Mouse (Mus musculus): ENCODE results near the gene Donson. TPM values are rescaled to one million over a fixed set of nuclear protein-coding genes. Genes with fewer than 3 reads are reported as not detected.

Donson gene
- total and polyA plus RNA-seq, 3 experiments = 51.9 to 63.9 (median 62.5) TPM

DNA sequence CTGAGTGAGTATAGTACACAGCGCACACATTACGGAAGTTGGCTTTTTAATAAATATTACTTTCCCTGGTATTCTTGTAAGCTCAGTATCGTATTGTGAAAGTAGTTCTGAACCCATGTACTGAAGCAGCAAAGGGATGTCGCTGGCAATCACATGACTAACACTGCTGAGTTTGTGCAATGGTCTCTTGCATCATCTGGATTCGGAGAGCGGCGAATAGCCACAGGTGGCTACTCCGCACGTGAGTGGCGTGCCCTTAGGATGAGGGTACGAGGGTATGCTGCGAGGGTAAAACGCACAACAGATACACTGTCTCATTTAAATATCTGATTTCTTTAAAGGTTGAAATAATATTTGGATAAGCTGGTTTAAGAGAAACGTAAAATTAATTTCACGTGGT, 38.9 kb upstream of the Donson start:
- dilution Hi-C loops (cut with MboI; ENCODE audit: extremely low pct_ligation_motif_present, extremely low pct_unique_long_range_greater_than_20kb, low sequenced_read_pairs) (no loop called here), in situ Hi-C loops (cut with MboI; ENCODE audit: low pct_ligation_motif_present, low pct_unique_long_range_greater_than_20kb, low sequenced_read_pairs) (loop anchor here (5.0 kb wide), 1 partner anchor 190 kb away; no protein-coding TSS in a partner anchor)
- H3K4me2 ChIP-seq (ENCODE audit: insufficient read depth, low read depth, poor library complexity, severe bottlenecking) = peak overlapping the region; percentile 57
- DNase-seq (ENCODE audit: extremely low read depth) = peak; percentile 91
- peaks cover 10 to 64% of the 10 kb centered on the region in 2 experiments for H3K4me1 ChIP-seq (ENCODE audit: control insufficient read depth in 1 of 2, insufficient read depth in 2 of 2)
- peaks cover 10% of the 10 kb centered on the region for H3K27me3 ChIP-seq (replicated peaks)
- peaks cover 77% of the 10 kb centered on the region for H3K79me2 ChIP-seq (replicated peaks; ENCODE audit: control insufficient read depth, extremely low read depth, insufficient read depth, poor library complexity, severe bottlenecking)
- peak; percentile 74; the same call in 1 of the 2 replicates for TF ChIP-seq TBP (conservative IDR thresholded peaks at IDR 0.05; ENCODE audit: low read depth, low read length)
- TF ChIP-seq ZMIZ1 (IDR thresholded peaks at IDR 0.05; ENCODE audit: low read depth, low read length) = peak; percentile 63; the same call in 1 of the 2 replicates
- TF ChIP-seq CHD1 (IDR thresholded peaks at IDR 0.05; ENCODE audit: low read depth, low read length) = no peak
- no peak; the same call in 1 of the 2 replicates for TF ChIP-seq RAD21 (IDR thresholded peaks at IDR 0.05; ENCODE audit: low read depth, low read length)
- TF ChIP-seq ETS1 (conservative IDR thresholded peaks at IDR 0.05; ENCODE audit: low read depth, low read length) = peak; percentile 92
- no peak for TF ChIP-seq ZC3H11A (IDR thresholded peaks at IDR 0.05; ENCODE audit: low read depth, low read length)
- peak; percentile 80 for TF ChIP-seq MEF2A (IDR thresholded peaks at IDR 0.05; ENCODE audit: borderline replicate concordance, low read depth, low read length)
- TF ChIP-seq ELF1 (IDR thresholded peaks at IDR 0.05; ENCODE audit: low read depth, low read length) = peak; percentile 57
- TF ChIP-seq CTCF (conservative IDR thresholded peaks at IDR 0.05 in 1 of 2, IDR thresholded peaks at IDR 0.05 in 1 of 2; ENCODE audit: low read depth in 2 of 2, low read length in 2 of 2) = no peak
- TF ChIP-seq IRF4 (IDR thresholded peaks at IDR 0.05; ENCODE audit: low read depth, low read length) = peak; percentile 74; the same call in 1 of the 2 replicates
- TF ChIP-seq NELFE (IDR thresholded peaks at IDR 0.05; ENCODE audit: low read depth, low read length) = peak; percentile 61
- peak; percentile 66; the same call in 1 of the 2 replicates for TF ChIP-seq MAZ (IDR thresholded peaks at IDR 0.05; ENCODE audit: low read depth, low read length)
- TF ChIP-seq UBTF (IDR thresholded peaks at IDR 0.05; ENCODE audit: low read depth, low read length) = no peak; the same call in 1 of the 2 replicates
- TF ChIP-seq CHD2 (IDR thresholded peaks at IDR 0.05; ENCODE audit: low read length) = peak; percentile 52
- TF ChIP-seq KAT2A (IDR thresholded peaks at IDR 0.05; ENCODE audit: insufficient replicate concordance, low read length) = peak; percentile 75; the same call in 1 of the 2 replicates
- TF ChIP-seq MAX (IDR thresholded peaks at IDR 0.05; ENCODE audit: low read length) = peak; percentile 97
- peak; percentile 62 for TF ChIP-seq USF2 (conservative IDR thresholded peaks at IDR 0.05; ENCODE audit: low read depth, low read length)
- no peak for TF ChIP-seq ZNF384 (IDR thresholded peaks at IDR 0.05; ENCODE audit: low read depth, low read length)
- peak; percentile 100 for TF ChIP-seq MYC (IDR thresholded peaks at IDR 0.05; ENCODE audit: low read depth, low read length)
- TF ChIP-seq HCFC1 (IDR thresholded peaks at IDR 0.05; ENCODE audit: low read depth, low read length) = peak; percentile 69
- TF ChIP-seq POLR2AphosphoS2 (IDR thresholded peaks at IDR 0.05; ENCODE audit: low read depth, low read length) = no peak
- TF ChIP-seq EP300 (IDR thresholded peaks at IDR 0.05; ENCODE audit: low read length) = peak; percentile 71
- TF ChIP-seq SIN3A (IDR thresholded peaks at IDR 0.05; ENCODE audit: low read length) = peak; percentile 75
- TF ChIP-seq NRF1 (IDR thresholded peaks at IDR 0.05; ENCODE audit: low read depth, low read length) = peak; percentile 49; the same call in 1 of the 2 replicates
- TF ChIP-seq SMC3 (IDR thresholded peaks at IDR 0.05; ENCODE audit: low read depth, low read length) = no peak
- peak; percentile 100 for TF ChIP-seq BHLHE40 (IDR thresholded peaks at IDR 0.05; ENCODE audit: low read depth, low read length)
- peak; percentile 93; the same call in 1 of the 2 replicates for TF ChIP-seq RCOR1 (conservative IDR thresholded peaks at IDR 0.05; ENCODE audit: low read depth, low read length)
- TF ChIP-seq GABPA (IDR thresholded peaks at IDR 0.05; ENCODE audit: insufficient replicate concordance, low read depth, low read length) = no peak
- peak; percentile 96 for TF ChIP-seq MXI1 (IDR thresholded peaks at IDR 0.05; ENCODE audit: low read depth, low read length)
- peak; percentile 85 for TF ChIP-seq TCF12 (IDR thresholded peaks at IDR 0.05; ENCODE audit: low read depth, low read length)
- no peak for TF ChIP-seq PAX5 (IDR thresholded peaks at IDR 0.05; ENCODE audit: low read length)
- TF ChIP-seq USF1 (IDR thresholded peaks at IDR 0.05; ENCODE audit: low read depth, low read length) = peak; percentile 81
- peak; percentile 74; the same call in 1 of the 2 replicates for TF ChIP-seq E2F4 (IDR thresholded peaks at IDR 0.05; ENCODE audit: insufficient replicate concordance, low read depth, low read length)
- peak; percentile 42; the same call in 1 of the 2 replicates for TF ChIP-seq JUN (IDR thresholded peaks at IDR 0.05; ENCODE audit: insufficient read depth, low read depth, low read length)
- peak; percentile 75 for TF ChIP-seq JUND (conservative IDR thresholded peaks at IDR 0.05; ENCODE audit: low read depth, low read length)
- TF ChIP-seq POLR2A (IDR thresholded peaks at IDR 0.05; ENCODE audit: low read depth, low read length) = peak; percentile 62
- peak; percentile 65; the same call in 1 of the 2 replicates for TF ChIP-seq MAFK (IDR thresholded peaks at IDR 0.05; ENCODE audit: insufficient replicate concordance, low read length)
- TF ChIP-seq ZKSCAN1 (IDR thresholded peaks at IDR 0.05; ENCODE audit: borderline replicate concordance, low read depth, low read length) = no peak
- H3K27ac ChIP-seq (ENCODE audit: insufficient read depth, low read depth) = peak overlapping the region; percentile 66
- H3K9ac ChIP-seq (ENCODE audit: insufficient read depth, low read depth) = peak overlapping the region; percentile 70
- H3K4me3 ChIP-seq (replicated peaks in 1 of 3; ENCODE audit: low read depth in 2 of 3, low read length in 2 of 3, poor library complexity in 1 of 3) = peak overlapping the region; percentile 65 to 69 (median 67)
- peaks cover 22 to 47% of the 10 kb centered on the region in 2 experiments for H3K36me3 ChIP-seq (replicated peaks in 1 of 2; ENCODE audit: control insufficient read depth in 1 of 2, insufficient read depth in 1 of 2, low read length in 1 of 2)
- H3K9me3 ChIP-seq (replicated peaks; ENCODE audit: low read length) = no peaks in the 10 kb centered on the region

All from CH12.LX (cell line).